Mouse (Mus musculus) kidney, adult 2 months (tissue): ENCODE measurements around the gene Pdlim5.

Experiments
- CTCF ChIP-seq: fragments of 200-500 bp; conservative IDR thresholded peaks from 2 replicates; pipeline ENCODE4 v1.5.1; 2011; ENCODE audit warnings: low read depth, mild to moderate bottlenecking, control low read depth, low read length, moderate library complexity, mixed read lengths; ENCODE audit not compliant: insufficient read depth, insufficient read length
- POLR2A ChIP-seq: fragments of 200-500 bp; IDR thresholded peaks from one replicate; pipeline ENCODE4 v1.6.1; 2011; ENCODE audit warnings: low read depth, low read length, control low read depth

- no peak for TF ChIP-seq CTCF
- no peak for TF ChIP-seq POLR2A
Measured at GRCm38 (mm10) chr3:142338058-142338457, 57.4 kb downstream of the Pdlim5 start.
